9 mouse cellular contexts compared by ENCODE assay signal in genomic region chr1:64338575-64338961, GRCm38 (mm10).
DNase-seq lines count a peak whose midpoint lies in the region; ATAC-seq and TF ChIP-seq lines count a peak whose summit lies in the region.
"Had no signal": no experiment of that assay in that cellular context is flagged by ENCODE, and none has a peak within 500 bp of the region (broad histone marks: within the 10 kb centered on the region; RNA-seq: fewer than 3 reads in every experiment).

No protein-coding gene starts in this region.

- in situ Hi-C loops in Patski (cut with MboI; ENCODE audit: low pct_unique_long_range_greater_than_20kb): no loop called here

- POLR2A ChIA-PET in Patski (lab: Charles Lee): no interaction called here

- no peak for ATAC-seq in hindbrain, postnatal 0 days
- no peak for ATAC-seq in Patski
- no peak for ATAC-seq in forebrain, embryonic 14.5 days
- no peak for ATAC-seq in midbrain, embryonic 12.5 days (ENCODE audit: low FRiP score, low read depth)

- H3K4me1 ChIP-seq in hindbrain, embryonic 10.5 days (replicated peaks): peaks cover 23% of the 10 kb centered on the region
- H3K4me1 ChIP-seq in hindbrain, postnatal 0 days (ENCODE audit: insufficient read depth, low read length): peaks cover 4% of the 10 kb centered on the region; the same call in 1 of the 2 replicates
- peaks cover 4% of the 10 kb centered on the region for H3K4me1 ChIP-seq in forebrain, embryonic 14.5 days (ENCODE audit: control insufficient read depth, insufficient read depth, low read length)
- H3K4me1 ChIP-seq in midbrain, embryonic 12.5 days: peaks cover 16% of the 10 kb centered on the region
- H3K4me1 ChIP-seq: lung, embryonic 15.5 days had no signal

- H3K27me3 ChIP-seq in hindbrain, embryonic 10.5 days (ENCODE audit: insufficient read depth, poor library complexity, severe bottlenecking): no peaks in the 10 kb centered on the region
- H3K27me3 ChIP-seq in hindbrain, postnatal 0 days (ENCODE audit: insufficient read depth, low read length): no peaks in the 10 kb centered on the region
- H3K27me3 ChIP-seq in Patski: no peaks in the 10 kb centered on the region
- H3K27me3 ChIP-seq in forebrain, embryonic 14.5 days (replicated peaks; ENCODE audit: control insufficient read depth, insufficient read depth, low read length): no peaks in the 10 kb centered on the region
- no peaks in the 10 kb centered on the region for H3K27me3 ChIP-seq in midbrain, embryonic 12.5 days
- H3K27me3 ChIP-seq: lung, embryonic 15.5 days had no signal

- H3K36me3 ChIP-seq in hindbrain, embryonic 10.5 days: no peaks in the 10 kb centered on the region
- H3K36me3 ChIP-seq in hindbrain, postnatal 0 days (ENCODE audit: insufficient read depth, low read length): no peaks in the 10 kb centered on the region
- no peaks in the 10 kb centered on the region for H3K36me3 ChIP-seq in forebrain, embryonic 14.5 days (ENCODE audit: control insufficient read depth, insufficient read depth, low read length)
- no peaks in the 10 kb centered on the region for H3K36me3 ChIP-seq in midbrain, embryonic 12.5 days
- H3K36me3 ChIP-seq: lung, embryonic 15.5 days had no signal

- CTCF ChIA-PET in Patski (lab: Charles Lee): no interaction called here

- WGBS in hindbrain, embryonic 10.5 days: 49% methylated on average over 9 of the region's 9 CpGs
- WGBS in hindbrain, postnatal 0 days: 55% methylated on average over 9 of the region's 9 CpGs
- 36% methylated on average over 9 of the region's 9 CpGs for WGBS in forebrain, embryonic 14.5 days
- 15% methylated on average over 9 of the region's 9 CpGs for WGBS in midbrain, embryonic 12.5 days

- H3K4me2 ChIP-seq in hindbrain, postnatal 0 days (ENCODE audit: low read depth, low read length): no peak overlapping the region
- H3K4me2 ChIP-seq in forebrain, embryonic 14.5 days (ENCODE audit: low read length): peak overlapping the region; percentile 35
- H3K4me2 ChIP-seq in midbrain, embryonic 12.5 days (replicated peaks): peak overlapping the region; percentile 33
- H3K4me2 ChIP-seq: lung, embryonic 15.5 days had no signal

- H3K27ac ChIP-seq in hindbrain, embryonic 10.5 days: 0 out of 2 replicates have a peak overlapping the region, but pooled peaks have one; percentile 0
- no peak overlapping the region for H3K27ac ChIP-seq in hindbrain, postnatal 0 days
- no peak overlapping the region for H3K27ac ChIP-seq in forebrain, embryonic 14.5 days (ENCODE audit: low read depth, low read length)
- no peak overlapping the region for H3K27ac ChIP-seq in midbrain, embryonic 12.5 days (replicated peaks)
- H3K27ac ChIP-seq: lung, embryonic 15.5 days had no signal

- DNase-seq in hindbrain, embryonic 10.5 days (ENCODE audit: low spot score): no peak
- DNase-seq in hindbrain, postnatal 0 days (ENCODE audit: low spot score): no peak
- DNase-seq in Patski (ENCODE audit: low read depth, low spot score): peak; percentile 24
- DNase-seq in forebrain, embryonic 14.5 days (ENCODE audit: low spot score): no peak
- DNase-seq in cerebellum, adult 11 months: no peak
- DNase-seq in layer of hippocampus, postnatal 10 days (ENCODE audit: low spot score in 2 of 2): no peak
- DNase-seq in B cell, adult 2 months: no peak

- TF ChIP-seq CTCF in hindbrain, postnatal 0 days (IDR thresholded peaks at IDR 0.05; ENCODE audit: low read depth): no peak
- TF ChIP-seq CTCF in Patski (IDR thresholded peaks at IDR 0.05): no peak

- no peak overlapping the region for H3K9ac ChIP-seq in hindbrain, postnatal 0 days (replicated peaks; ENCODE audit: low read length)
- H3K9ac ChIP-seq in forebrain, embryonic 14.5 days (ENCODE audit: low read length): no peak overlapping the region
- H3K9ac ChIP-seq in midbrain, embryonic 12.5 days (replicated peaks): no peak overlapping the region
- H3K9ac ChIP-seq: lung, embryonic 15.5 days had no signal

- H3K4me3 ChIP-seq in hindbrain, embryonic 10.5 days: no peak overlapping the region
- no peak overlapping the region for H3K4me3 ChIP-seq in hindbrain, postnatal 0 days (ENCODE audit: low read length)
- H3K4me3 ChIP-seq in forebrain, embryonic 14.5 days (ENCODE audit: low read depth, low read length): no peak overlapping the region
- H3K4me3 ChIP-seq in midbrain, embryonic 12.5 days: no peak overlapping the region
- H3K4me3 ChIP-seq: lung, embryonic 15.5 days had no signal

- H3K9me3 ChIP-seq in hindbrain, embryonic 10.5 days: no peaks in the 10 kb centered on the region
- no peaks in the 10 kb centered on the region for H3K9me3 ChIP-seq in hindbrain, postnatal 0 days (ENCODE audit: low read length)
- no peaks in the 10 kb centered on the region for H3K9me3 ChIP-seq in forebrain, embryonic 14.5 days (replicated peaks; ENCODE audit: control insufficient read depth, low read length)
- H3K9me3 ChIP-seq in midbrain, embryonic 12.5 days: no peaks in the 10 kb centered on the region
- H3K9me3 ChIP-seq: lung, embryonic 15.5 days had no signal
